Comparison of ENCODE assay signal across 8 mouse cellular contexts in genomic region chr7:112743621-112744395, GRCm38 (mm10).
A peak's percentile ranks its signal among the peaks of the same experiment; 100 is the strongest.
DNase-seq lines count a peak whose midpoint lies in the region; ATAC-seq and TF ChIP-seq lines count a peak whose summit lies in the region.

No protein-coding gene starts in this region.

- peak; percentile 66 for DNase-seq in embryo, embryonic 11.5 days (ENCODE audit: low read depth, low spot score)
- DNase-seq in heart, embryonic 10.5 days (ENCODE audit: low spot score) = peak; percentile 92
- peak; percentile 69 for DNase-seq in midbrain, embryonic 10.5 days (ENCODE audit: low spot score)
- DNase-seq in thymus, postnatal 0 days (ENCODE audit: low spot score) = no peak
- no peak for DNase-seq in spleen, postnatal 14 days (ENCODE audit: low spot score in 2 of 2)
- no peak for DNase-seq in frontal cortex, postnatal 10 days (ENCODE audit: low spot score in 2 of 2)

- H3K4me1 ChIP-seq in E14TG2a.4 (replicated peaks; ENCODE audit: low read depth, low read length) = peaks cover 87% of the 10 kb centered on the region
- H3K4me1 ChIP-seq in heart, embryonic 10.5 days = peaks cover 92% of the 10 kb centered on the region
- peaks cover 81% of the 10 kb centered on the region for H3K4me1 ChIP-seq in kidney, embryonic 14.5 days (ENCODE audit: control insufficient read depth, insufficient read depth, low read length)
- peaks cover 89% of the 10 kb centered on the region for H3K4me1 ChIP-seq in midbrain, embryonic 10.5 days

- peak; percentile 96 for ATAC-seq in kidney, embryonic 14.5 days (ENCODE audit: low FRiP score, low TSS enrichment)

- H3K4me2 ChIP-seq in kidney, embryonic 14.5 days (replicated peaks; ENCODE audit: low read depth, low read length) = peak overlapping the region; percentile 27

- WGBS in heart, embryonic 10.5 days = 3% methylated on average over 11 of the region's 11 CpGs
- WGBS in kidney, embryonic 14.5 days = 1% methylated on average over 11 of the region's 11 CpGs
- under 1% methylated on average over 11 of the region's 11 CpGs for WGBS in midbrain, embryonic 10.5 days

- no peaks in the 10 kb centered on the region for H3K27me3 ChIP-seq in E14TG2a.4 (ENCODE audit: insufficient read depth, low read length)
- H3K27me3 ChIP-seq in heart, embryonic 10.5 days (ENCODE audit: insufficient read depth, poor library complexity, severe bottlenecking) = no peaks in the 10 kb centered on the region
- no peaks in the 10 kb centered on the region for H3K27me3 ChIP-seq in kidney, embryonic 14.5 days (ENCODE audit: control insufficient read depth, insufficient read depth, low read length)
- no peaks in the 10 kb centered on the region for H3K27me3 ChIP-seq in midbrain, embryonic 10.5 days (ENCODE audit: low read depth, poor library complexity, severe bottlenecking)

- H3K9me3 ChIP-seq in E14TG2a.4 (ENCODE audit: low read length) = no peaks in the 10 kb centered on the region
- no peaks in the 10 kb centered on the region for H3K9me3 ChIP-seq in heart, embryonic 10.5 days
- no peaks in the 10 kb centered on the region for H3K9me3 ChIP-seq in kidney, embryonic 14.5 days (ENCODE audit: control insufficient read depth, low read length)
- H3K9me3 ChIP-seq in midbrain, embryonic 10.5 days (replicated peaks) = no peaks in the 10 kb centered on the region

- H3K36me3 ChIP-seq in E14TG2a.4 (ENCODE audit: insufficient read depth, low read length) = 0 out of 2 replicates have a peak, but pooled peaks cover 6% of the 10 kb centered on the region
- H3K36me3 ChIP-seq in heart, embryonic 10.5 days = no peaks in the 10 kb centered on the region
- no peaks in the 10 kb centered on the region for H3K36me3 ChIP-seq in kidney, embryonic 14.5 days (ENCODE audit: control insufficient read depth, insufficient read depth, low read length)
- H3K36me3 ChIP-seq in midbrain, embryonic 10.5 days = no peaks in the 10 kb centered on the region

- H3K4me3 ChIP-seq in E14TG2a.4 (replicated peaks; ENCODE audit: low read length) = peak overlapping the region; percentile 8
- peak overlapping the region; percentile 50 for H3K4me3 ChIP-seq in heart, embryonic 10.5 days
- no peak overlapping the region for H3K4me3 ChIP-seq in kidney, embryonic 14.5 days (ENCODE audit: low read length)
- H3K4me3 ChIP-seq in midbrain, embryonic 10.5 days = peak overlapping the region; percentile 36

- no peak overlapping the region for H3K9ac ChIP-seq in kidney, embryonic 14.5 days (ENCODE audit: low read depth, low read length)

- peak overlapping the region; percentile 87 for H3K27ac ChIP-seq in heart, embryonic 10.5 days
- peak overlapping the region; percentile 80 for H3K27ac ChIP-seq in kidney, embryonic 14.5 days (ENCODE audit: low read depth, low read length)
- H3K27ac ChIP-seq in midbrain, embryonic 10.5 days (replicated peaks) = peak overlapping the region; percentile 80

- no peak for TF ChIP-seq CTCF in E14TG2a.4 (conservative IDR thresholded peaks at IDR 0.05; ENCODE audit: low read length)

Comparison
In these comparisons a context has a peak if more than half of its experiments do, and no peak if none do; other contexts are left out.
1. DNase-seq: peak in embryo, embryonic 11.5 days (single experiment), heart, embryonic 10.5 days (single experiment) and midbrain, embryonic 10.5 days (single experiment); none in thymus, postnatal 0 days (single experiment), spleen, postnatal 14 days (0 of 2) and frontal cortex, postnatal 10 days (0 of 2).
2. Peak in every context shown above with its lines, with median percentiles within 50 percentile points of each other: H3K27ac ChIP-seq.